Mouse (Mus musculus) E14TG2a.4 (cell line): ENCODE data around the gene Kcnmb4.

Experiments
- H3K27me3 ChIP-seq: 2 replicates; pipeline ENCODE4 v1.6.1; 2014; ENCODE audit warnings: low read length, control low read depth; ENCODE audit not compliant: insufficient read depth
- H3K36me3 ChIP-seq: 2 replicates; pipeline ENCODE4 v1.6.1; 2014; ENCODE audit warnings: low read length, control low read depth; ENCODE audit not compliant: insufficient read depth
- H3K4me1 ChIP-seq: replicated peaks from 2 replicates; pipeline ENCODE4 v1.6.1; 2014; ENCODE audit warnings: low read depth, low read length, control low read depth
- H3K4me3 ChIP-seq: replicated peaks from 2 replicates; pipeline ENCODE4 v1.5.1; 2014; ENCODE audit warnings: mild to moderate bottlenecking, low read length
- H3K9me3 ChIP-seq: 2 replicates; pipeline ENCODE4 v1.6.1; 2014; ENCODE audit warnings: low read length, control low read depth
- CTCF ChIP-seq: conservative IDR thresholded peaks from 2 replicates; pipeline ENCODE4 v1.5.1; 2014; ENCODE audit warnings: low read length
- NANOG ChIP-seq: IDR thresholded peaks from 2 replicates; pipeline ENCODE4 v1.6.1; 2014; ENCODE audit warnings: borderline replicate concordance, low read length, mixed read lengths
- POU5F1 ChIP-seq: IDR thresholded peaks from 2 replicates; pipeline ENCODE4 v1.6.1; 2014; ENCODE audit warnings: low read length, borderline replicate concordance

The Kcnmb4 gene

GRCm38 (mm10) chr10:116468094-116468493 lies 5.6 kb downstream of the Kcnmb4 start:
- Histone ChIP-seq H3K27me3 (peaks cover 27% of the 10 kb centered on the region), H3K4me1 (peaks cover 12% of the 10 kb centered on the region), H3K4me3 (no peak overlapping the region), H3K9me3 (no peaks in the 10 kb centered on the region), H3K36me3 (no peaks in the 10 kb centered on the region)
- TF ChIP-seq NANOG, result no peak
- TF ChIP-seq CTCF, result no peak
- TF ChIP-seq POU5F1, result no peak

DNA sequence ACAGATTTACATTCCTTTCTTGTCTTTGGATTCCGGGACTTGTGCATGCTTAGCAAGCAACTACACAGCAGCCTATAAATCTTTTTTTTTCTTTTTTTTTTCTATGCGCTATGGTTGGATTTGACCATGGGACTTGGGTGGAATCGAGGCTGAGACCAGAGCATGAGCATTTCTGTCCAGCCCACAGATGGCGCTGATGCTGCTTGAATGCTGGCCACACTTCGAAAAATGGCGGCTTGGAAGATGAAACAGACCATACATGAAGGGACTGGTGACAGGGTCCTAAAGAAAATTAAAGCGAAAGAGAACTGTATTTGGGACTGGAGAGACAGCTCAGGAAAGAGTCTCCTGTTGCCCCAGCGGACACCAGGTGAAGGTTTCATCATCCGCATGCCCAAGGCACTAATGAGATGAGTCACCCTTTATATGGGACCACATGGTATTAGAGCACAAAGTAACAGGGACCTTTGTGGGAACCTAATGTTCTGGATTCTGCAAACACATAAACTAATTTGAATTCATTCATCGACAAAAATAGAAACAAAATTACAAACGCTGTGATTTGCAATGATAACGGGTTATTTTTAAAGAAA lies 9.8 kb downstream of the Kcnmb4 start:
- Histone ChIP-seq H3K27me3 (no peaks in the 10 kb centered on the region), H3K4me3 (no peak overlapping the region), H3K36me3 (no peaks in the 10 kb centered on the region), H3K4me1 (peaks cover 13% of the 10 kb centered on the region), H3K9me3 (no peaks in the 10 kb centered on the region)
- peak; percentile 22; the same call in 1 of the 2 replicates for TF ChIP-seq CTCF
- no peak for TF ChIP-seq NANOG

DNA sequence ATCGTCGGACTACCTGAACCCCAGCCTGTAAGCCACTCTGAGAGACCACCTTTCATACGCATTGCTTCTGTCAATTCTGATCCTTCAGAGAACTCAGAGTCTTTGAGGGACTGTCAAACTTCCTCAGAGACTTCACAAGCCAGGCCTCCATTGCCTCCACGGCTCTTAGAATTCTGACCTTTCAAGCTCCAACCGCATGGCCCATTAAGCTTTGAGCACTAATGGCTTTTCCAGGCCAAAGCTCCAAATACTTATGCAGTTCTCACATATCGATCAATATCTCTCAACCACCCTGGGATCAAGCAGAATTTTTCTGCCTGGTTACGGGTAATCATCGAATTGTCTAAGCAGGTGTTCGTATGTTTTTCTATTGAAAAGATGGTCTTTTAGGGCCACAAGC lies 12.2 kb downstream of the Kcnmb4 start:
- Histone ChIP-seq H3K4me1 (peaks cover 22% of the 10 kb centered on the region), H3K36me3 (no peaks in the 10 kb centered on the region), H3K4me3 (no peak overlapping the region), H3K9me3 (peaks cover 3% of the 10 kb centered on the region), H3K27me3 (no peaks in the 10 kb centered on the region)
- no peak for TF ChIP-seq CTCF
- TF ChIP-seq POU5F1, result no peak
- no peak for TF ChIP-seq NANOG

- Histone ChIP-seq H3K4me3 (no peak overlapping the region), H3K27me3 (no peaks in the 10 kb centered on the region), H3K9me3 (peaks cover 6% of the 10 kb centered on the region), H3K4me1 (peaks cover 22% of the 10 kb centered on the region), H3K36me3 (no peaks in the 10 kb centered on the region)
- TF ChIP-seq POU5F1 (no peak), NANOG (no peak), CTCF (no peak)
Observed at GRCm38 (mm10) chr10:116458786-116459185, 14.9 kb downstream of the Kcnmb4 start.

GRCm38 (mm10) chr10:116452771-116453170 lies 20.9 kb downstream of the Kcnmb4 start:
- Histone ChIP-seq H3K4me1 (peaks cover 8% of the 10 kb centered on the region), H3K36me3 (no peaks in the 10 kb centered on the region), H3K27me3 (0 out of 2 replicates have a peak, but pooled peaks cover 9% of the 10 kb centered on the region), H3K9me3 (peaks cover 11% of the 10 kb centered on the region), H3K4me3 (no peak overlapping the region)
- no peak for TF ChIP-seq NANOG
- no peak for TF ChIP-seq POU5F1
- peak; percentile 48 for TF ChIP-seq CTCF

GRCm38 (mm10) chr10:116450621-116451020 lies 23.1 kb downstream of the Kcnmb4 start:
- H3K36me3 ChIP-seq, result no peaks in the 10 kb centered on the region
- H3K9me3 ChIP-seq, result peaks cover 6% of the 10 kb centered on the region
- H3K27me3 ChIP-seq, result 0 out of 2 replicates have a peak, but pooled peaks cover 9% of the 10 kb centered on the region
- H3K4me1 ChIP-seq, result 0 out of 2 replicates have a peak, but pooled peaks cover 2% of the 10 kb centered on the region
- no peak overlapping the region for H3K4me3 ChIP-seq
- TF ChIP-seq NANOG, result no peak
- TF ChIP-seq POU5F1, result no peak
- TF ChIP-seq CTCF, result no peak

- H3K4me3 ChIP-seq, result no peak overlapping the region
- 0 out of 2 replicates have a peak, but pooled peaks cover 9% of the 10 kb centered on the region for H3K27me3 ChIP-seq
- peaks cover 6% of the 10 kb centered on the region for H3K9me3 ChIP-seq
- H3K4me1 ChIP-seq, result peaks cover 15% of the 10 kb centered on the region
- no peak for TF ChIP-seq POU5F1
- no peak for TF ChIP-seq NANOG
- TF ChIP-seq CTCF, result no peak
- H3K36me3 ChIP-seq, result no peaks in the 10 kb centered on the region
Observed at GRCm38 (mm10) chr10:116448166-116448565, 25.5 kb downstream of the Kcnmb4 start.

DNA sequence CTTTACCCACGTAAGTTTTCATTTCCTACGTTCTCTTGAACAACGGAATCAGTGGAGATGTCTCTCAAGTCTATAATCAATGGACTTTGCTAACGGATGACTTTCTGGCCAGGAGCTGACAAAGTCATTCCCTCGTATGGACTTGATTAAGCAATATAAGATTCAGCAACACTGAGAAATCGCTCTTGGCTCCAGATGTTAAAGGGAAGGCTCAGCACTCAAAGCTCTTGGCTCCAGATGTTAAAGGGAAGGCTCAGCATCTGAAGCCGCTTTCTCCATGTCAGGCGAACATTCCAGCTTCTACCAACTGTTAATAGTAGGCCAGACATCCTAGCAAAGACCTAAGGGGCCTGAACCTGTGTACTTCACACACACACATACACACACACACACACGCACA lies 26.5 kb downstream of the Kcnmb4 start:
- Histone ChIP-seq H3K27me3 (peaks cover 16% of the 10 kb centered on the region; the same call in 1 of the 2 replicates), H3K36me3 (no peaks in the 10 kb centered on the region), H3K4me1 (peaks cover 15% of the 10 kb centered on the region), H3K9me3 (no peaks in the 10 kb centered on the region), H3K4me3 (no peak overlapping the region)
- TF ChIP-seq POU5F1 (no peak), NANOG (no peak), CTCF (no peak)

DNA sequence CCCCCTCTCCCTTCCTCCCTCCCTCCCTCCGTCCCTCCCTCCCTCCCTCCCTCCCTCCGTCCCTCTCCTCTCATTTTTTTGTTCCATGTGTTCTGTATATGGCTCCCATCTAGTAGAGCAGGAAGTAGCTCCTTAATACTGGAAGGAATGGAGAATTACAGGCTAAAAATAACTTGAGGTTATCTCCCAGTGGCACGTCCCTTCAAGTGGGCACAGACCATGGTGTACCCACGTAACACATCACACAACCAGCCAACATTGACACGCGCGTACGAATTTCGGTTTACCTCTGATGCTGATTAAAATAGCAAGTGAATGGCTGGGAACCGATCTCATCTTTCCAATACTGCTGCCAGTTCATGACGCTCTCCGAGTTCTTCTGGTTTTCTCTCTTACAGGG lies 27.6 kb downstream of the Kcnmb4 start:
- TF ChIP-seq POU5F1 (no peak), CTCF (no peak), NANOG (no peak)
- Histone ChIP-seq H3K36me3 (no peaks in the 10 kb centered on the region), H3K9me3 (no peaks in the 10 kb centered on the region), H3K4me3 (no peak overlapping the region), H3K4me1 (peaks cover 15% of the 10 kb centered on the region), H3K27me3 (peaks cover 13% of the 10 kb centered on the region; the same call in 1 of the 2 replicates)
